Mouse (Mus musculus) forebrain, embryonic 12.5 days (tissue): ENCODE data around the gene Lamb1. TPM values are rescaled to one million over a fixed set of nuclear protein-coding genes. Genes with fewer than 3 reads are reported as not detected.

ENCODE experiments used
- ATAC-seq: fragments of 200-750 bp; cut with Nextera tagmentation; 2 replicates; pipeline ENCODE4 v1.8.0; 2017; ENCODE audit warnings: moderate TSS enrichment; ENCODE audit not compliant: low FRiP score
- H3K27ac ChIP-seq: fragments of 300-500 bp; sonication (generic); 2 replicates; pipeline ENCODE4 v1.5.1; 2016; ENCODE audit warnings: mild to moderate bottlenecking
- H3K27me3 ChIP-seq: fragments of 300-500 bp; sonication (generic); 2 replicates; pipeline ENCODE4 v1.6.1; 2016; ENCODE audit warnings: mild to moderate bottlenecking
- H3K36me3 ChIP-seq: fragments of 300-500 bp; sonication (generic); replicated peaks from 2 replicates; pipeline ENCODE4 v1.6.1; 2016; ENCODE audit warnings: mild to moderate bottlenecking
- H3K4me1 ChIP-seq: fragments of 300-500 bp; sonication (generic); 2 replicates; pipeline ENCODE4 v1.6.1; 2016
- H3K4me2 ChIP-seq: fragments of 300-500 bp; sonication (generic); 2 replicates; pipeline ENCODE4 v1.6.1; 2016; ENCODE audit warnings: mild to moderate bottlenecking, moderate library complexity
- H3K4me3 ChIP-seq: fragments of 300-500 bp; sonication (generic); replicated peaks from 2 replicates; pipeline ENCODE4 v1.5.1; 2016; ENCODE audit warnings: mild to moderate bottlenecking
- H3K9ac ChIP-seq: fragments of 300-500 bp; sonication (generic); 2 replicates; pipeline ENCODE4 v1.6.1; 2016; ENCODE audit warnings: mild to moderate bottlenecking
- H3K9me3 ChIP-seq: fragments of 300-500 bp; sonication (generic); 2 replicates; pipeline ENCODE4 v1.6.1; 2016
- WGBS: fragments of 180-500 bp; shearing (Covaris S2); methylation state at CpG from one replicate; pipeline ENCODE4 v1.1.7; 2016; 5-methylcytosine and 5-hydroxymethylcytosine counted together
- polyA plus RNA-seq: library from polyadenylated mRNA; unstranded; fragments of >200 nt; fragmentation: Nextera tagmentation; extraction: Ambion mirVana; gene quantifications from 2 replicates; pipeline ENCODE4 v1.2.1, GENCODE M21; 2016

Gene Lamb1
- polyA plus RNA-seq, 1 experiment from 2014 or later = 25.7 TPM

GRCm38 (mm10) chr12:31272012-31272735 is 7.1 kb downstream of the Lamb1 start:
- WGBS = 65% methylated on average over 8 of the region's 8 CpGs
- no peak overlapping the region for H3K9ac ChIP-seq

GRCm38 (mm10) chr12:31272846-31273245 is 7.8 kb downstream of the Lamb1 start:
- Histone ChIP-seq H3K4me3 (no peak overlapping the region), H3K27me3 (peaks cover 2% of the 10 kb centered on the region), H3K36me3 (no peaks in the 10 kb centered on the region), H3K4me1 (peaks cover 6% of the 10 kb centered on the region; the same call in 1 of the 2 replicates), H3K27ac (no peak overlapping the region), H3K4me2 (no peak overlapping the region), H3K9ac (no peak overlapping the region), H3K9me3 (no peaks in the 10 kb centered on the region)
- 64% methylated on average over 2 of the region's 2 CpGs for WGBS
- ATAC-seq = no peak

More at GRCm38 (mm10) chr12:31272012-31272735, 7.1 kb downstream of the Lamb1 start:
- Histone ChIP-seq H3K4me1 (peaks cover 6% of the 10 kb centered on the region; the same call in 1 of the 2 replicates), H3K27me3 (peaks cover 9% of the 10 kb centered on the region), H3K27ac (no peak overlapping the region), H3K4me2 (no peak overlapping the region), H3K36me3 (no peaks in the 10 kb centered on the region), H3K4me3 (no peak overlapping the region), H3K9me3 (no peaks in the 10 kb centered on the region)
- no peak for ATAC-seq

GRCm38 (mm10) chr12:31273646-31274045 is 8.6 kb downstream of the Lamb1 start:
- 91% methylated on average over 7 of the region's 7 CpGs for WGBS
- Histone ChIP-seq H3K9ac (no peak overlapping the region), H3K27me3 (no peaks in the 10 kb centered on the region), H3K9me3 (no peaks in the 10 kb centered on the region), H3K27ac (no peak overlapping the region), H3K4me2 (no peak overlapping the region), H3K4me1 (peaks cover 6% of the 10 kb centered on the region; the same call in 1 of the 2 replicates), H3K36me3 (no peaks in the 10 kb centered on the region), H3K4me3 (no peak overlapping the region)
- no peak for ATAC-seq

- H3K4me1 ChIP-seq = peaks cover 6% of the 10 kb centered on the region; the same call in 1 of the 2 replicates
- no peak overlapping the region for H3K4me3 ChIP-seq
- no peak overlapping the region for H3K4me2 ChIP-seq
- no peak for ATAC-seq
- no peak overlapping the region for H3K9ac ChIP-seq
- no peaks in the 10 kb centered on the region for H3K9me3 ChIP-seq
- H3K36me3 ChIP-seq = no peaks in the 10 kb centered on the region
- H3K27me3 ChIP-seq = no peaks in the 10 kb centered on the region
- WGBS = 91% methylated on average over 10 of the region's 10 CpGs
- H3K27ac ChIP-seq = no peak overlapping the region
Observed at GRCm38 (mm10) chr12:31275411-31275810, 10.4 kb downstream of the Lamb1 start.

GRCm38 (mm10) chr12:31278270-31278669 is 13.2 kb downstream of the Lamb1 start:
- 89% methylated on average over 11 of the region's 11 CpGs for WGBS
- H3K9me3 ChIP-seq = no peaks in the 10 kb centered on the region
- H3K4me3 ChIP-seq = no peak overlapping the region
- H3K27me3 ChIP-seq = no peaks in the 10 kb centered on the region
- H3K4me1 ChIP-seq = peaks cover 9% of the 10 kb centered on the region
- H3K36me3 ChIP-seq = no peaks in the 10 kb centered on the region
- H3K9ac ChIP-seq = no peak overlapping the region
- ATAC-seq = no peak
- H3K27ac ChIP-seq = no peak overlapping the region
- H3K4me2 ChIP-seq = no peak overlapping the region

GRCm38 (mm10) chr12:31280318-31280717 is 15.3 kb downstream of the Lamb1 start:
- H3K9me3 ChIP-seq = no peaks in the 10 kb centered on the region
- H3K9ac ChIP-seq = no peak overlapping the region
- no peak for ATAC-seq
- H3K4me1 ChIP-seq = peaks cover 9% of the 10 kb centered on the region
- no peak overlapping the region for H3K27ac ChIP-seq
- WGBS = 87% methylated on average over 7 of the region's 7 CpGs
- no peak overlapping the region for H3K4me2 ChIP-seq
- no peaks in the 10 kb centered on the region for H3K36me3 ChIP-seq
- H3K4me3 ChIP-seq = no peak overlapping the region
- H3K27me3 ChIP-seq = 0 out of 2 replicates have a peak, but pooled peaks cover 2% of the 10 kb centered on the region

- Histone ChIP-seq H3K36me3 (no peaks in the 10 kb centered on the region), H3K27me3 (0 out of 2 replicates have a peak, but pooled peaks cover 2% of the 10 kb centered on the region), H3K4me2 (no peak overlapping the region), H3K9ac (no peak overlapping the region), H3K4me1 (peaks cover 9% of the 10 kb centered on the region), H3K27ac (no peak overlapping the region), H3K9me3 (no peaks in the 10 kb centered on the region), H3K4me3 (no peak overlapping the region)
- WGBS = 34% methylated on average over 9 of the region's 9 CpGs
- ATAC-seq = peak; percentile 57; the same call in 1 of the 2 replicates
Observed at GRCm38 (mm10) chr12:31281100-31281591, 16.1 kb downstream of the Lamb1 start.

GRCm38 (mm10) chr12:31282241-31282640 is 17.2 kb downstream of the Lamb1 start:
- peaks cover 9% of the 10 kb centered on the region for H3K4me1 ChIP-seq
- H3K9me3 ChIP-seq = no peaks in the 10 kb centered on the region
- H3K4me3 ChIP-seq = no peak overlapping the region
- WGBS = 95% methylated on average over 5 of the region's 5 CpGs
- no peak overlapping the region for H3K27ac ChIP-seq
- no peak for ATAC-seq
- H3K4me2 ChIP-seq = no peak overlapping the region
- H3K9ac ChIP-seq = no peak overlapping the region
- 0 out of 2 replicates have a peak, but pooled peaks cover 2% of the 10 kb centered on the region for H3K27me3 ChIP-seq
- no peaks in the 10 kb centered on the region for H3K36me3 ChIP-seq

GRCm38 (mm10) chr12:31283131-31283530 is 18.1 kb downstream of the Lamb1 start:
- no peak overlapping the region for H3K9ac ChIP-seq
- H3K4me3 ChIP-seq = no peak overlapping the region
- ATAC-seq = no peak
- 95% methylated on average over 4 of the region's 4 CpGs for whole genome bisulfite sequencing
- H3K36me3 ChIP-seq = no peaks in the 10 kb centered on the region
- no peaks in the 10 kb centered on the region for H3K9me3 ChIP-seq
- no peak overlapping the region for H3K4me2 ChIP-seq
- H3K4me1 ChIP-seq = peaks cover 9% of the 10 kb centered on the region
- 0 out of 2 replicates have a peak, but pooled peaks cover 2% of the 10 kb centered on the region for H3K27me3 ChIP-seq
- no peak overlapping the region for H3K27ac ChIP-seq

GRCm38 (mm10) chr12:31283617-31284136 is 18.6 kb downstream of the Lamb1 start:
- 0 out of 2 replicates have a peak, but pooled peaks cover 2% of the 10 kb centered on the region for H3K27me3 ChIP-seq
- no peak for ATAC-seq
- peaks cover 9% of the 10 kb centered on the region for H3K4me1 ChIP-seq
- H3K9ac ChIP-seq = no peak overlapping the region
- no peak overlapping the region for H3K4me2 ChIP-seq
- H3K36me3 ChIP-seq = no peaks in the 10 kb centered on the region
- WGBS = 79% methylated on average over 4 of the region's 4 CpGs
- no peak overlapping the region for H3K4me3 ChIP-seq
- no peaks in the 10 kb centered on the region for H3K9me3 ChIP-seq
- no peak overlapping the region for H3K27ac ChIP-seq

- H3K27ac ChIP-seq = no peak overlapping the region
- 0 out of 2 replicates have a peak, but pooled peaks cover 2% of the 10 kb centered on the region for H3K27me3 ChIP-seq
- no peak overlapping the region for H3K4me3 ChIP-seq
- H3K4me2 ChIP-seq = no peak overlapping the region
- no peaks in the 10 kb centered on the region for H3K36me3 ChIP-seq
- H3K9me3 ChIP-seq = no peaks in the 10 kb centered on the region
- H3K9ac ChIP-seq = no peak overlapping the region
- WGBS = 88% methylated on average over 10 of the region's 10 CpGs
- no peaks in the 10 kb centered on the region for H3K4me1 ChIP-seq
- ATAC-seq = no peak
Observed at GRCm38 (mm10) chr12:31289046-31289445, 24.0 kb downstream of the Lamb1 start.

GRCm38 (mm10) chr12:31290951-31291350 is 25.9 kb downstream of the Lamb1 start:
- Histone ChIP-seq H3K36me3 (no peaks in the 10 kb centered on the region), H3K9me3 (no peaks in the 10 kb centered on the region), H3K4me3 (no peak overlapping the region), H3K27ac (no peak overlapping the region), H3K4me2 (no peak overlapping the region), H3K9ac (no peak overlapping the region), H3K4me1 (no peaks in the 10 kb centered on the region), H3K27me3 (no peaks in the 10 kb centered on the region)
- no peak for ATAC-seq
- WGBS = 78% methylated on average over 3 of the region's 3 CpGs
